Mouse (Mus musculus) limb, embryonic 15.5 days (tissue): ENCODE data around the gene Tpst2. TPM values are rescaled to one million over a fixed set of nuclear protein-coding genes. Genes with fewer than 3 reads are reported as not detected.

Experiments used
- ATAC-seq: fragments of 200-750 bp; cut with Nextera tagmentation; 2 replicates; pipeline ENCODE4 v1.8.0; 2017; ENCODE audit warnings: low read depth, moderate TSS enrichment; ENCODE audit not compliant: insufficient number of reproducible peaks, low FRiP score, low TSS enrichment
- H3K27ac ChIP-seq: fragments of 300-500 bp; sonication (generic); 2 replicates; pipeline ENCODE4 v1.5.1; 2015; ENCODE audit warnings: moderate library complexity, mild to moderate bottlenecking, inconsistent platforms
- H3K27me3 ChIP-seq: fragments of 300-500 bp; sonication (generic); 2 replicates; pipeline ENCODE4 v1.6.1; 2015; ENCODE audit warnings: inconsistent platforms
- H3K36me3 ChIP-seq: fragments of 300-500 bp; sonication (generic); 2 replicates; pipeline ENCODE4 v1.6.1; 2015; ENCODE audit warnings: inconsistent platforms
- H3K4me1 ChIP-seq: fragments of 300-500 bp; sonication (generic); 2 replicates; pipeline ENCODE4 v1.6.1; 2015; ENCODE audit warnings: inconsistent platforms
- H3K4me2 ChIP-seq: fragments of 300-500 bp; sonication (generic); 2 replicates; pipeline ENCODE4 v1.6.1; 2015; ENCODE audit warnings: mild to moderate bottlenecking, inconsistent platforms
- H3K4me3 ChIP-seq: fragments of 300-500 bp; sonication (generic); 2 replicates; pipeline ENCODE4 v1.5.1; 2015; ENCODE audit warnings: mild to moderate bottlenecking, inconsistent platforms
- H3K9ac ChIP-seq: fragments of 300-500 bp; sonication (generic); 2 replicates; pipeline ENCODE4 v1.6.1; 2015; ENCODE audit warnings: inconsistent platforms
- H3K9me3 ChIP-seq: fragments of 300-500 bp; sonication (generic); 2 replicates; pipeline ENCODE4 v1.6.1; 2016; ENCODE audit warnings: inconsistent platforms
- WGBS: fragments of 180-500 bp; shearing (Covaris S2); methylation state at CpG from one replicate; pipeline ENCODE4 v1.1.7; 2015; 5-methylcytosine and 5-hydroxymethylcytosine counted together
- polyA plus RNA-seq: library from polyadenylated mRNA; unstranded; fragments of >200 nt; fragmentation: Nextera tagmentation; extraction: Ambion mirVana; gene quantifications from 2 replicates; pipeline ENCODE4 v1.2.1, GENCODE M21; 2015

Tpst2 gene
- polyA plus RNA-seq, 1 experiment from 2014 or later = 51.2 TPM

- Histone ChIP-seq H3K9ac (no peak overlapping the region), H3K4me3 (no peak overlapping the region), H3K36me3 (no peaks in the 10 kb centered on the region), H3K27ac (no peak overlapping the region), H3K27me3 (0 out of 2 replicates have a peak, but pooled peaks cover 6% of the 10 kb centered on the region), H3K4me1 (peaks cover 26% of the 10 kb centered on the region), H3K4me2 (no peak overlapping the region), H3K9me3 (no peaks in the 10 kb centered on the region)
- no peak for ATAC-seq
- WGBS = 32% methylated on average over 3 of the region's 3 CpGs
These were observed 18.6 kb upstream of the Tpst2 start for GRCm38 (mm10) chr5:112257896-112258295.

DNA sequence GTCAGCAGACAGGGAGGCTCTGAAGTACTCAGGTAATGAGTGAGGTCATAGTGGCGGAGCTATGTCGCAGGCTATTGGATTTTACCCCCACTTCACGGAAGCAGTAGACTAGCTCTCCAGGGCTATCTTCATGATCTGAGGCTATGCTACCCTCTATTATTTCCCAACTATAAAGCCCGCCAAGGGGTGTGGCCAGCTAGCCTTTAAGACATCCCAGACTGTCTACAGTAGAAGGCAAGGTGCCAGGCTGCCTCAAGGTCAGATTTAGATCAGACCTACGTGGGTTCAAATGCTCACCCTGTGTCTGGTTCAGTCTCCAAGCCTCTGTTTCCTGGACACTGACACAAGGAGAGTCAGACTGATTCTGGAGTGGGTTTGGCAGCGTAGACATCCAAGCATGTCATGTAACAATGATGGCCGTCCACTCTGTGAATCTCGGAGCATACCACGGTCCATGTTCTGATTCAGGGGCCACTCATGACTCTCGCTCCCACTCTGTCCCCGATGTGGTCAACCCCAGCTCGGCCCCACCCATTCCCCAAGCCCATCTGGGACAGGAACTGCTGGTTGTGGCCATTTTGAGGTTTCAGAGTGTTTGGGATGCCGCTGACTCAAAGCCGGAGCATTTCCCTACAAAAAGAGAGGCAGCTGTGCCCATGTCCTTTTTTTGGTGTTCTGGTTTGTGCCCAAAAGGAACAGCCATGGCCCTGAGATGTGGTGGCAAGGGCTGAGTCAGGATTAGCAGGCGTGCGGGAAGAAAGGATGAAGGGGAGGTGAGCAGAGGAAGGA, 16.4 kb upstream of the Tpst2 start:
- no peaks in the 10 kb centered on the region for H3K36me3 ChIP-seq
- no peak overlapping the region for H3K4me2 ChIP-seq
- H3K27me3 ChIP-seq = 0 out of 2 replicates have a peak, but pooled peaks cover 2% of the 10 kb centered on the region
- no peak overlapping the region for H3K27ac ChIP-seq
- no peak overlapping the region for H3K4me3 ChIP-seq
- 86% methylated on average over 16 of the region's 16 CpGs for WGBS
- H3K9ac ChIP-seq = no peak overlapping the region
- H3K9me3 ChIP-seq = no peaks in the 10 kb centered on the region
- no peak for ATAC-seq
- peaks cover 16% of the 10 kb centered on the region for H3K4me1 ChIP-seq

DNA sequence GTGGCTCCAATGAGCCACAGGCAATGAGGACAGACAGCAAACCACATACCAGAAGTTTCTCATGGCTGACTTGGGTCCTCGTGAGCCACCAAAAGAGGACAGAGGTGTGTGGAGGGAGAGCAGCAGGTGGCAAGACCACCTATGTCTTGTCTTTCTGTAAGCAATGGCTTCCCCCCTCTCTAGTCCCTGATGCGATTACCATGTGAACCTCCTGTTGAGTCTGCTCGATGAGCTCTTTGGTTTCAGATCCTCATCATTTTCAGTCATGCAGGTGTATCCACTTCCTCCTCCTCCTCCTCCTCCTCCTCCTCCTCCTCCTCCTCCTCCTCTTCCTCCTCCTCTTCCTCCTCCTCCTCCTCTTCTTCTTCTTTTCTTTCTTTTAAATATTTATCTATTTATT, 15.7 kb upstream of the Tpst2 start:
- Histone ChIP-seq H3K9me3 (no peaks in the 10 kb centered on the region), H3K9ac (no peak overlapping the region), H3K4me2 (no peak overlapping the region), H3K4me3 (no peak overlapping the region), H3K4me1 (peaks cover 12% of the 10 kb centered on the region), H3K36me3 (no peaks in the 10 kb centered on the region), H3K27ac (no peak overlapping the region), H3K27me3 (0 out of 2 replicates have a peak, but pooled peaks cover 2% of the 10 kb centered on the region)
- 74% methylated on average over 3 of the region's 3 CpGs for WGBS
- ATAC-seq = no peak

DNA sequence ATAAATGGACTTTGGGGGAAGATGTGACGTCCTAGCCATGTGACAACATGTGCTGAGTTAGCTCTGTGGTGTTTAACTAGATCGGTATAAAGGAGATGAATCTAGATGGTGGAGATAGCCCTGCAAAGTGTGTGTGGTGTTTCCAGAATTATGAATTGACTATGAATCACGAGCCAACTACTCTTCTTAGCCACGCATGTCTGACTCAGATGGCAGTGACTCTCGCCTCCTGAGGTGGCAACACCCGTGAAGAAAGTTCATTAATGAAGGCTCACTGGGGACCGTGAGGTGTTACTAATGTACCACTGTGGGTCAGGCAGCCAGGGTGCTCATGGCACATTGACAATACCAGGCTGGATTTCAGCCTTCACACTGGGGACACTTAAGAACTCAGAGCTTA, 12.4 kb upstream of the Tpst2 start:
- 74% methylated on average over 7 of the region's 7 CpGs for WGBS
- Histone ChIP-seq H3K27ac (no peak overlapping the region), H3K4me1 (peaks cover 5% of the 10 kb centered on the region; the same call in 1 of the 2 replicates), H3K9me3 (no peaks in the 10 kb centered on the region), H3K27me3 (peaks cover 23% of the 10 kb centered on the region), H3K9ac (no peak overlapping the region), H3K4me3 (no peak overlapping the region), H3K36me3 (no peaks in the 10 kb centered on the region), H3K4me2 (no peak overlapping the region)
- no peak for ATAC-seq

GRCm38 (mm10) chr5:112265110-112265509, 11.4 kb upstream of the Tpst2 start:
- no peak for ATAC-seq
- WGBS = 84% methylated on average over 5 of the region's 5 CpGs
- Histone ChIP-seq H3K27me3 (peaks cover 26% of the 10 kb centered on the region), H3K27ac (no peak overlapping the region), H3K9ac (no peak overlapping the region), H3K36me3 (no peaks in the 10 kb centered on the region), H3K4me2 (no peak overlapping the region), H3K4me3 (no peak overlapping the region), H3K4me1 (peaks cover 5% of the 10 kb centered on the region; the same call in 1 of the 2 replicates), H3K9me3 (no peaks in the 10 kb centered on the region)

DNA sequence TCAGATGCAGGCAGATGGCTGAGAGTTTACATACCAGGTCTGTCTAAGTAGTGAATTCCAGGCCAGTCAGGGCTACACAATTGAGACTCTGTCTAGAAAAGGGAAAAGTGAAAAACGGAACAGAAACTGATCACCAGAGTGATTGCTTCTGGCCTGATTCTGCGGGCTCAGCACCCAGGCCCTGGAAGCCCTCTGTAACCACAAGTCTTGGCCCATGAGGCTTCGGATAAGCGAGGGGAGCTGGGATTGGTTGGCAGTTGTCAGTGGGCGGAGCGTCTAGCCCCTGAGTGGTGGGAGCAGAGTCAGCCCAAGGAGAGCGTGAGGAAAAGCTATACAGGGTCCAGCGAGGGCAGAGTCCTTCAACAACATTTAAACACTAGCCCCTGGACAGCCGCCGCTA, 11.0 kb upstream of the Tpst2 start:
- peak; percentile 45; the same call in 1 of the 2 replicates for ATAC-seq

DNA sequence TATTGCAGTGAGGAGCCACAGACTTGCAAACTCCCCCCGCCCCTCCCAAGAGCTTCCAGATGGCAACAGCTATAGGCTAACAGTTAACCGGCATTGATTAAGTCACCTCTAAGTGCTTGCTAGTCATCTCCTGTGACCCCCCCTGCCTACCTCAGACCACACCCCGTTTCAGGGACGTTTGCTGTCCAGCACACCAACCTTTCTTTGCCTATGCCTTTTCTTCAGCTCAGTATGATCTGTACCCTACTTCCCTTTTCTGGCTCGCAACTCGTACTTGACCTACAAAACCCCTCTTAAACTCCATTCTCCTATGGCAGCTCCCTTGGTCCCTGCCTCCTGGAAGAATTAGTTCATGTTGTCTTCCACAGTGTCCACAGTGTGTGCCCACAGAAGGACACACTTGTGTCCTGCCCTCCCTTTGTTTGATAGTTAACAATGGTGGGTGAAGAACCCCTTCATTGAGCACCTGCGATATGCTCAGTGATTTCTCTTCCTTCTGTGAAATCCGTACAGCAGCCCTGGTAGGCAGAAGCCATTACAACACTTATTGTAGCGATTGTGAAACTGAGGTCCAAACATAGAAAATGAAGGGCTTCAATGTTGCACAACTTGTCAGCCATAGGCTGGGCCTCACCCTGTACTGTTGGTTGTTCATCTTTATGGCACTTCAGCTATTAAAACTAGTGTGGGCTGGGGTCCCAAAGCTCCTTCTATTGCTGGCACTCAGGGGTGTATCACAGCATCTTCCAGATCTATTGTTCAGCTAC, 10.3 kb upstream of the Tpst2 start:
- no peak overlapping the region for H3K9ac ChIP-seq
- ATAC-seq = no peak; the same call in 1 of the 2 replicates
- 50% methylated on average over 9 of the region's 9 CpGs for WGBS
- H3K4me3 ChIP-seq = no peak overlapping the region
- peaks cover 5% of the 10 kb centered on the region; the same call in 1 of the 2 replicates for H3K4me1 ChIP-seq
- peaks cover 31% of the 10 kb centered on the region for H3K27me3 ChIP-seq
- H3K4me2 ChIP-seq = peak overlapping the region; percentile 21; the same call in 1 of the 2 replicates
- H3K27ac ChIP-seq = no peak overlapping the region
- no peaks in the 10 kb centered on the region for H3K9me3 ChIP-seq
- H3K36me3 ChIP-seq = no peaks in the 10 kb centered on the region

More for the DNA sequence above, 11.0 kb upstream of the Tpst2 start:
- peaks cover 29% of the 10 kb centered on the region for H3K27me3 ChIP-seq
- H3K9ac ChIP-seq = no peak overlapping the region
- H3K9me3 ChIP-seq = no peaks in the 10 kb centered on the region
- peaks cover 5% of the 10 kb centered on the region; the same call in 1 of the 2 replicates for H3K4me1 ChIP-seq
- H3K4me3 ChIP-seq = no peak overlapping the region
- 8% methylated on average over 10 of the region's 10 CpGs for WGBS
- peak overlapping the region; percentile 21; the same call in 1 of the 2 replicates for H3K4me2 ChIP-seq
- H3K36me3 ChIP-seq = no peaks in the 10 kb centered on the region
- no peak overlapping the region for H3K27ac ChIP-seq

GRCm38 (mm10) chr5:112270764-112271541, 5.5 kb upstream of the Tpst2 start:
- no peak overlapping the region for H3K4me3 ChIP-seq
- no peaks in the 10 kb centered on the region for H3K36me3 ChIP-seq
- ATAC-seq = no peak
- no peaks in the 10 kb centered on the region for H3K9me3 ChIP-seq
- peaks cover 34% of the 10 kb centered on the region for H3K27me3 ChIP-seq
- 44% methylated on average over 24 of the region's 24 CpGs for WGBS
- no peak overlapping the region for H3K9ac ChIP-seq
- H3K4me2 ChIP-seq = no peak overlapping the region
- no peak overlapping the region for H3K27ac ChIP-seq
- peaks cover 9% of the 10 kb centered on the region; the same call in 1 of the 2 replicates for H3K4me1 ChIP-seq

DNA sequence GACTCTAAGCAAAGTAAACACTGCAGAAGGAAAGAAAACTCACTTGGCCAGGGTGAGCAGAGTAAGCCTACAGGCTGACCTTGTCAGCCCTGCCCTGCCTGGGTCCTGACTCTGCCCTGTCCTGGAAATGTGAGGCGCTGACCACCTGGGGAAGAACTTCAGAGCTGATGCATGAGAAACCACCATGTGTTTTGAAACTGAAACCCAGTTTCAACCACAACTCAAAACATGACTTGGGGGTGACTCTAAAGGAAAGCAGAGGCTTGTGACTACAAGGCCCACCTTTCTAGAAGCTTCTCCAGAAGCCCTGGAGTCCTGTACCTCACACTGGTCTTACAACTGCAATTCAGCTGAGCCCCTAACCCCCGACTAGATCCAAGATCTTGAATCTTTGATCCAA, 3.6 kb upstream of the Tpst2 start:
- 69% methylated on average over 2 of the region's 2 CpGs for WGBS
- no peak overlapping the region for H3K27ac ChIP-seq
- H3K9ac ChIP-seq = no peak overlapping the region
- H3K4me2 ChIP-seq = no peak overlapping the region
- peaks cover 16% of the 10 kb centered on the region; the same call in 1 of the 2 replicates for H3K4me1 ChIP-seq
- no peaks in the 10 kb centered on the region for H3K9me3 ChIP-seq
- no peaks in the 10 kb centered on the region for H3K36me3 ChIP-seq
- no peak overlapping the region for H3K4me3 ChIP-seq
- ATAC-seq = no peak
- H3K27me3 ChIP-seq = peaks cover 26% of the 10 kb centered on the region

GRCm38 (mm10) chr5:112273746-112274463, 2.6 kb upstream of the Tpst2 start:
- Histone ChIP-seq H3K9ac (no peak overlapping the region), H3K36me3 (no peaks in the 10 kb centered on the region), H3K27me3 (peaks cover 16% of the 10 kb centered on the region), H3K4me2 (no peak overlapping the region), H3K9me3 (no peaks in the 10 kb centered on the region), H3K4me1 (peaks cover 26% of the 10 kb centered on the region), H3K4me3 (no peak overlapping the region), H3K27ac (no peak overlapping the region)
- 52% methylated on average over 2 of the region's 2 CpGs for WGBS
- ATAC-seq = no peak
